Mouse (Mus musculus) kidney, adult 2 months (tissue): ENCODE data around the gene Esyt1. TPM values are rescaled to one million over a fixed set of nuclear protein-coding genes. Genes with fewer than 3 reads are reported as not detected.

Experiments used
- DNase-seq: peaks from one replicate; pipeline ENCODE4 v3.0.0; 2021
- H3K27ac ChIP-seq: fragments of 200-500 bp; 2 replicates; pipeline ENCODE4 v1.5.1; 2012; ENCODE audit warnings: low read depth, low read length, control low read depth, inconsistent platforms; ENCODE audit not compliant: insufficient read depth
- H3K27me3 ChIP-seq: fragments of 200-500 bp; replicated peaks from 2 replicates; pipeline ENCODE4 v1.6.1; 2012; ENCODE audit warnings: mild to moderate bottlenecking, moderate library complexity, low read length, inconsistent platforms; ENCODE audit not compliant: control insufficient read depth, insufficient read depth
- H3K36me3 ChIP-seq: fragments of 200-500 bp; 2 replicates; pipeline ENCODE4 v1.6.1; 2012; ENCODE audit warnings: mild to moderate bottlenecking, moderate library complexity, low read length, inconsistent platforms; ENCODE audit not compliant: control insufficient read depth, insufficient read depth
- H3K4me1 ChIP-seq: fragments of 200-500 bp; 2 replicates; pipeline ENCODE4 v1.6.1; 2011; ENCODE audit warnings: low read length; ENCODE audit not compliant: control insufficient read depth, insufficient read depth
- H3K4me3 ChIP-seq: fragments of 200-500 bp; 2 replicates; pipeline ENCODE4 v1.5.1; 2011; ENCODE audit warnings: mild to moderate bottlenecking, low read depth, low read length, control low read depth; ENCODE audit not compliant: insufficient read depth
- CTCF ChIP-seq: fragments of 200-500 bp; conservative IDR thresholded peaks from 2 replicates; pipeline ENCODE4 v1.5.1; 2011; ENCODE audit warnings: low read depth, mild to moderate bottlenecking, control low read depth, low read length, moderate library complexity, mixed read lengths; ENCODE audit not compliant: insufficient read depth, insufficient read length
- POLR2A ChIP-seq: fragments of 200-500 bp; IDR thresholded peaks from one replicate; pipeline ENCODE4 v1.6.1; 2011; ENCODE audit warnings: low read depth, low read length, control low read depth
- WGBS: fragments of 180-500 bp; shearing (Covaris S2); methylation state at CpG from one replicate; pipeline ENCODE4 v1.1.7; 2018; 5-methylcytosine and 5-hydroxymethylcytosine counted together
- polyA plus RNA-seq: library from polyadenylated mRNA; depleted of rRNA; stranded (reverse); fragments of >200 nt; gene quantifications from 2 replicates; pipeline ENCODE4 v1.2.3, GENCODE M21; 2012

Esyt1 gene
- polyA plus RNA-seq, 1 experiment = 24.5 TPM

DNA sequence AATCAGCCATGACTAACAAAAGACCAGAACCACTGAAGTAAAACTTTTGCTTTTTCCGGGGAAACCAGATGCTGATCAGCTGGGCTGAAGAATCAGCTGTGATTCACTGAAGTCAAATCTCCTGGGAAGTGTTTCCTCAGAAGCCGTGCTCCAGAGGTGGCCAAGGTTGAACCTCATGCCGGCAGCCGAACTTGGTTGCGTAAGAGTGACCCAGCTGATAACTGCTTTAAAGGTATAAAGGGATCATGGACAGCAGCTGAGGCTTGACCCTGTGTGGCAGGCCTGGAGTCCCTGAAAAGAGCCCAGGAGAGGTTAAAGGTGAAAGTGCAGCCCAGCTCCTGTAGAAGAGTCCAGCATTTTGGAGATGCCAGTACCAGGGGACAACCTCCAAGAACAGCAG is 23.3 kb downstream of the Esyt1 start:
- Histone ChIP-seq H3K4me3 (no peak overlapping the region), H3K27me3 (no peaks in the 10 kb centered on the region), H3K36me3 (no peaks in the 10 kb centered on the region), H3K27ac (no peak overlapping the region), H3K4me1 (peaks cover 8% of the 10 kb centered on the region; the same call in 1 of the 2 replicates)
- 53% methylated on average over 5 of the region's 5 CpGs for WGBS
- DNase-seq = peak; percentile 52
- TF ChIP-seq POLR2A (no peak), CTCF (no peak)

DNA sequence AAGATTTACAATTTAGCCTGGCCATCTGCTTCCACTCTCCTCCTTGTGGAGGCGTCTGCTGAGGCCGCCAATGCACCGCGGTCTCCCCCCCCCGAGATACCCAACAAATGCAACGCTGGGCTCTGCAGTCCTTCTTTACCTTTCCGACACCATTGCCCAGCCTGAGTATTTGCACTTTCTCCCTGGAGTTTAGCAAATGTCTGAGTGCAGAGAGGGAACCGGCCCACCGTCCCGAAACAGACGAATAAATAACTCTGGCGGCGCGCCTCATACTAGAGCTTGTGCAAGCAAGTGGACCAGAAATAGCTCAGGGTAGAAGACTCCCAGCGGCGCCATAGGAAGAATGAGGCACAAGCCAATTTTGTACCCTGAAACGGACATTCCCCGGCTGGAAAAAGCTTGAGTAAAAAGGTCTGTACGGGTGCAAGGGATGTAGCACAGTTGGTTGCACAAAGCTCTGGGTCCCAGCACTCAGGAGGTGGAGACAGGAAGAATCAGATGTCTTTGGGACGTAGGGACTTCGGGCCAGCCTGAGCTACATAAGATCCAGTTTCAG is 26.5 kb downstream of the Esyt1 start:
- no peaks in the 10 kb centered on the region for H3K36me3 ChIP-seq
- peak; percentile 66 for DNase-seq
- TF ChIP-seq POLR2A (no peak), CTCF (no peak)
- H3K4me1 ChIP-seq = peaks cover 18% of the 10 kb centered on the region
- H3K27ac ChIP-seq = peak overlapping the region; percentile 72
- WGBS = under 1% methylated on average over 21 of the region's 21 CpGs
- no peaks in the 10 kb centered on the region for H3K27me3 ChIP-seq
- H3K4me3 ChIP-seq = peak overlapping the region; percentile 74

DNA sequence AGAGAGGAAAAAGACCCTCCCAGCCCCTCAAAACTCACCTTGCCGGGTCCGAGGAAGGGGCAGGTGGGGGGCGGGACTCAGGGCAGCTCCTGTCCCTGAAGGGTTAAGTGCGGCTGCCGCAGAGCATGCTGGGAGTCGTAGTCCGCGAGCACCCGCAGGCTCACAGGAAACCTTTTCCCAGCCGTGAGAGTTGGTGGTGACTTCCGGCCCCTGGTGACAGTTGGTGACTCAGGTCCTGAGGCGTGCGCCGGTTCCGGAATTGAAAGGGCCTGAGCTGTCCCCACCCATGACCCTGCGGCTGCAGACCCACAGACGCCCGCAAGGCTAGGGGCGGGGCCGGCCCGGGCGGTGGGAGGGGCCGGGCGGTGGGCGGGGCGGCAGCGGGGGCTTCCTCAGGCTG is 27.1 kb downstream of the Esyt1 start, which contains the start of gene Myl6b:
Myl6b (minus strand) TSS at position 96 of the 400 bp plus-strand sequence.
- peak within 1 kb of the TSS; percentile 74 for H3K4me3 ChIP-seq
- peak; percentile 99 for DNase-seq
- no peaks in the 10 kb centered on the region for H3K36me3 ChIP-seq
- no peaks in the 10 kb centered on the region for H3K27me3 ChIP-seq
- under 1% methylated on average over 27 of the region's 27 CpGs for WGBS
- peak within 1 kb of the TSS; percentile 72 for H3K27ac ChIP-seq
- no peak for TF ChIP-seq CTCF
- peak; percentile 25 for TF ChIP-seq POLR2A
- peaks cover 16% of the 10 kb centered on the region for H3K4me1 ChIP-seq

DNA sequence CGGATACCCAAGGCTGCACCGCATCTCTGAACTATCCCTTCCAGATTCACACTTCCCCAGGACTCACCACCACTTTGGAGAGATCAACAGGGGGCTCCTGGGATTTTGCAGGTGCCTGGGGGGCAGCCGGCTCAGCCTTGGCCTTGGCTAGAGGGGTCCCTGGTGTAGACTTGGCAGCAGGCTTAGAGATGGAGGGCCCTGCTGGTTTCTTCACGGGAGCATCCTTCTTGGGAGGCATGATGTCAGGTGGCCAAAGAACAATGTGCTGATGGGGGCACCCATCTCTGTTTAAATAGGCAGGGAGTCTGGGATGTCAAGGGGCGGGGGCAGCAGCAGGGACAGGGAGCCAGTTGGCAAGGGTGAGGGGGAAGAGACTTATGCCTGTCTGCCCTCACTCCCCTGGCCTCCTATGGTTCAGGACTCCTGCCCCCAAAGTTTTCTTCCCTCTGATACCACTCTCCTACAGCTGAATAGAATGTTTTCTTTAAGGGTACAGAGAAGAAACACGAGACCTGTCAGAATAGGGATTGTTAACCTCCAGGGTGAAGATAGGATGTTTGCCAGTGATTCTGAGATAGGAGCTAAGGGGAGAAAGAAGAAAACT is 28.4 kb downstream of the Esyt1 start:
- DNase-seq = no peak
- TF ChIP-seq CTCF (no peak), POLR2A (no peak)
- Histone ChIP-seq H3K36me3 (no peaks in the 10 kb centered on the region), H3K4me1 (peaks cover 15% of the 10 kb centered on the region), H3K27me3 (no peaks in the 10 kb centered on the region), H3K27ac (no peak overlapping the region), H3K4me3 (no peak overlapping the region)
- 69% methylated on average over 6 of the region's 6 CpGs for WGBS

DNA sequence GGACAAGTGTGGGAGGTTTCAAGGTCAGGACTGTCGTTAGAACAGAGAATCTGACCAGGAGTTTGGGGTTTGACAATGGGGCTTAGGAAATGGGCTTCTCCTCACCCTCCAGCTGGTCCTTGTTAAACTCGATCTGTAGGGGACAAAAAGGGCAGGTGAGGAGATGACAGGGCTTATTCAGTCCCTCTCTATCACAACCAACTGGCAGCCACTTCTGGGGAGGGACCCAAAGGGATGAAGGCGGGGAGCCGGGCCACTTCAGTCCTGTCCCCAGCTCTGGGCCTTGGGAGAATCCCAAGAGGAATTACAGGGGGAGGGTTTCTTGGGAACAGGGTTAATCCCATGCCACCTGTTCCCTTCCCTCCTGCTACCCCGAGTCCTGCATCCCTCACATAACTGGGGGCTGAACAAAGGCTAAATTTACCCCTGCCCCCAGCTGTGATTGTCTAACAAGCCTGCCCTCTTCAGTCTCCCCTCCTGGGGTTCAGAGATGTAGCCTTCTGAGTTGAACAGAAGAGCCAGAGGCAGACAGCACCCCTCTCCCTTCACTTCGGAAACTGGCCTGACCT is 29.1 kb downstream of the Esyt1 start:
- TF ChIP-seq CTCF (no peak), POLR2A (no peak)
- no peak for DNase-seq
- no peaks in the 10 kb centered on the region; the same call in 1 of the 2 replicates for H3K36me3 ChIP-seq
- no peaks in the 10 kb centered on the region for H3K27me3 ChIP-seq
- WGBS = 60% methylated on average over 6 of the region's 6 CpGs
- no peak overlapping the region for H3K4me3 ChIP-seq
- H3K4me1 ChIP-seq = peaks cover 21% of the 10 kb centered on the region
- H3K27ac ChIP-seq = no peak overlapping the region

DNA sequence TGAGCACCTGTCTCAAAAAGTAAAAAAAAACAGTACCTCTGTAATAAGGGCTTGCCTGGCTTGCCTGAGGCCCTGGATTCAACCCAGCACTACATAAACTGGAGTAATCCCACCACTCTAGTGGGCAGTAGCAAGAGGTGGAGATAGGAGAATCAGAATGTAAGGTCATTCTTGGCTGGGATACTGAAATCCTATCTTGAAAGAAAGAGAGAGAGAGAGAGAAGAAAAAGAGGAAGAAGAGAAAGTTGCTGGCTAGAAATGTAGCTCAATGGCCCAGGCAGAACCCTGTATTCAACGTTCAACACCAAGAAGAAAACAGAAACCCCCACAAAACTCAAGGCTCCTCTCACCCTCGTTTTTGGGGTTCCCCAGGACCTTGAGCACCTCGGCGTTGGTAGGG is 29.8 kb downstream of the Esyt1 start:
- Histone ChIP-seq H3K4me1 (peaks cover 27% of the 10 kb centered on the region), H3K36me3 (no peaks in the 10 kb centered on the region; the same call in 1 of the 2 replicates), H3K27me3 (no peaks in the 10 kb centered on the region), H3K27ac (no peak overlapping the region), H3K4me3 (no peak overlapping the region)
- TF ChIP-seq POLR2A = no peak
- TF ChIP-seq CTCF = no peak
- 86% methylated on average over 4 of the region's 4 CpGs for WGBS
- DNase-seq = no peak

DNA sequence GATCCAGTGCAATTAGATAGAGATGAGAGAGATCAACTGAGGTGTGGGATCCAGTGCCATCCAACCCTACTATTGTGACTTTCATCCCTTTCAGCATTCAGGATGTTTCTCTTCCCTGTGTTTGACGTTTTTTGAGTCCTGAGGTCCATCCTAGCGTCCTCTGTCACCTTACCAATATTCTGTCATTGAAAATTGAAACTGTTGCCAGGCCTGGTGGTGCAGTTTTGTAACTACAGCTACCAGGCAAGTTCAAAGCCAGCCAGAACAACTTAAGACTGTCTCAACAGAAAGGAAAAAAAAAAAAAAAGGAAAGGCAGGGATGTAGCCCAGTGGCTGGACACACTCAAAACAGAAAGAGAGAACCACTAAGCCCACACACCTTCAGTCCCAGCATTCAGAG is 30.4 kb downstream of the Esyt1 start:
- Histone ChIP-seq H3K4me3 (peak overlapping the region; percentile 91; the same call in 1 of the 2 replicates), H3K36me3 (no peaks in the 10 kb centered on the region; the same call in 1 of the 2 replicates), H3K27me3 (no peaks in the 10 kb centered on the region), H3K4me1 (peaks cover 27% of the 10 kb centered on the region), H3K27ac (peak overlapping the region; percentile 99; the same call in 1 of the 2 replicates)
- 74% methylated on average over 2 of the region's 2 CpGs for WGBS
- DNase-seq = no peak
- TF ChIP-seq CTCF = no peak
- TF ChIP-seq POLR2A = no peak
